Mouse (Mus musculus): Measurements from ENCODE around the gene Frmd7.

The Frmd7 gene

DNA sequence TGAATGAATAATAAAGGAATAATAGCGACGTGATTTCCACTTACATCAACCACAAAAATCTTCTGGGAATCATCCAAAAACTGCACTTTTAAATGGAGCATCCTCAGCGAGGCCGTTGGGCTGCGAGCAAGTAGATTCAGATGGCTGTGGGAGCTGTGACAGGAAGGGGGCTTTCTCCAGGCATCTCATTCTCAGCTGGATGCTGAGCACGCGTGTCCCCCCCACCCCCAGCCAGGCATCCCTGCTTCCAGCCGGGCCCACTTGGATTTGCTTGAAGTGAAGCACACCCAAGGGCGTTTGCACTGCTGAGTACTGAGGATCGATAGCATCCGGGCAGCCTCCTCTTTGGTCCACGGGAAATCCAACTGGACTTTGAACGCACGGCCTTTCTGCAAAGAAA is at the start of gene Frmd7:
Gene Frmd7, minus strand, starts transcription at position 101 of the 400 bp plus-strand sequence.
- no peak for DNase-seq (ENCODE audit: low read depth, low spot score)

GRCm38 (mm10) chrX:50991324-50991723 is 48.8 kb upstream of the Frmd7 start:
- DNase-seq (ENCODE audit: low read depth, low spot score) = no peak

- DNase-seq (ENCODE audit: low read depth, low spot score) = no peak
Measured at GRCm38 (mm10) chrX:50989940-50990339, 47.4 kb upstream of the Frmd7 start.

DNA sequence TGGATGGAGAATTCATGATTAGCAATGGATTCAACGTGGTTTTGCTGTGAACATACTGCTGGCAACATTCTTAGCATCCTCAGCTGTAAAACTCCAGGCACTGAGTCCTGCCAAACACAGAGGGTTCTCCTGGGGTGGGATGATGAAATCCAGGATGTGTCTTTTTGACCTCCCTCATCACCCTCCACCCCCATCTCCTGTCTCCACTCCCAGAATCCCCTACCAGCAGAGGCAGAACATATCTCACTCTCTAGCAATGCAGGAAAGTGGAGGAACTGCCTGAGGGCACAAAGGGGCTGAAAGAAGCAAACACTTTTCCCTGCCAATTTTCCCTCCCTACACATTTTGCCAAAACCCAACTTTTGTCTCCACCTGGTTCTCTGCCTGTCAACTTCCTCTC is 46.1 kb upstream of the Frmd7 start:
- peak; percentile 7 for DNase-seq (ENCODE audit: low read depth, low spot score)

DNA sequence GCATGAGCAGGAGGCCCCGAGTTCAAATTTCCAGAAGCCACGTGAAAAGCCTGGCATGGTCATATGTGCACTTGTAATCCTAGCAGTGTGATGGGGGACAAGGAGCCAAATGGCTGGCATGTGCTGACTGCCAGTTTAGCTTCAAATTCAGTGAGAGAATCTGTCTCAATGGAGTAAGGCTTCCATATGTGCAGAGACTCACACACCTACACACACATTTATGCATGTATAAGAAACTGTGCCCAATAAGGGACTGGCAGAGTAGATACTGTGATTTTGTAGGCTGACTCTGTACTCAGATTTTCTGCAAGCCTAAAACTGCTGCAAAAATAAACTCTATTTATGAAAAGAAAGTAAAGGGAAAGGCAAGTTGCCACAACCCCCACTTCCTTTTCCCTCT is 35.9 kb upstream of the Frmd7 start:
- DNase-seq (ENCODE audit: low read depth, low spot score) = no peak

DNA sequence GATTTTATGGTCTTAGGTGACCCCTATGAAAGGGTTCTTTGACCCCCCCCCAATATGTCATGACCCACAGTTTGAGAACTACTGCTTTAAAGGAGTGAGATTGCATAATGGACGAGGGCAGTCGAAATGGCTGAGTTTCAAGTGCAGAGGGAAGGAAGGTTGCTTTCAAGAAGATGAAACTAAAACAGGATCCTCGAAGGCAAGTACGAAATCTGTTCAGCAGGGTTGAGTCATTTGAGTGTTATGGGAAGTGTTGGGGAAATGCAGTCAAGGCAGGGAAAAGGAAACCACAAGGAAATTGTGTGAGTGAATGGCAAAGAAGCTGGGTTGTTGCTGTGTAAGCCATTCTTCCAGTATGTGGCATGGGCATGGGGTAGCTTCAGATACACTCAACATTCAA is 29.6 kb upstream of the Frmd7 start:
- DNase-seq (ENCODE audit: low read depth, low spot score) = no peak

GRCm38 (mm10) chrX:50969907-50970306 is 27.4 kb upstream of the Frmd7 start:
- no peak for DNase-seq (ENCODE audit: low read depth, low spot score)

DNA sequence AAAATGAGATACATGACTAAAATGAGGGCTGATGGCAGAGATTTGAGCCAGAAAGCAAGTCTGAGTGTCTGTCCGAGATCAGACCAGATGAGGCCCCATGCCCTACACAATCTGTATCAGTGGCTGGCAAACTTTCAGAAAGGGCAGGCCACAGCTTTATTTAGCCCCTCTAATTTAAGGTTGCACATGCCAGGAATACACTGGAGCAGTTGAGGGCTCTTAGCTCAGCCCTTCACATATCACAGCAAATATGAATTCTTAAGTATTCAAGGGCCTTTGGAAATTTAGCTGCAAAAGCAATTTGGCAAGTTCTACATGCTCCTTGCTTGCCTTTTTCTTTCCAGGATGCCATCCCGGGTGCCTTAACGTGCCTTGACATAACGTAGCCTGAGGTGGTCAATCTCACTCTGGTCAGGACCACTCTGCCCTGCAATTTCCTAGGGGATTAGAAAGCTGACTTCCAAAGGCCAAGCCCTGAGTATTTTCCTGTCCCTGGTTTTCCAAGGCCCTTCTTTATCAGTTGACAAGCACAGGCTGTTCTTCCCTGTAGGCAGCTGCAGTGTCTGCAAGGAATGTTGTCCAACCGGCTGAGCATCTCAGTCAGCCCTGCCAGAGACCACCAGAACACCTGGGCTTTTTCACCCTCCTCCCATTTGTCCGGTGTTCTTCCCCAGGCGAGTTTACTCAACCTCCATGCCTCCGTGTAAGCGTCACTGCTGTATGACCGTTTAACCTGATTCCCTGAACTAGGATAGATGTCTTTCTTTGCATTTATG is 25.8 kb upstream of the Frmd7 start:
- no peak for DNase-seq (ENCODE audit: low read depth, low spot score)

- DNase-seq (ENCODE audit: low read depth, low spot score) = no peak
Measured at GRCm38 (mm10) chrX:50965157-50965556, 22.6 kb upstream of the Frmd7 start.

- DNase-seq (ENCODE audit: low read depth, low spot score) = no peak
Measured at GRCm38 (mm10) chrX:50962955-50963354, 20.4 kb upstream of the Frmd7 start.

- peak; percentile 63 for DNase-seq (ENCODE audit: low read depth, low spot score)
Measured at GRCm38 (mm10) chrX:50948633-50949032, 6.1 kb upstream of the Frmd7 start.

DNA sequence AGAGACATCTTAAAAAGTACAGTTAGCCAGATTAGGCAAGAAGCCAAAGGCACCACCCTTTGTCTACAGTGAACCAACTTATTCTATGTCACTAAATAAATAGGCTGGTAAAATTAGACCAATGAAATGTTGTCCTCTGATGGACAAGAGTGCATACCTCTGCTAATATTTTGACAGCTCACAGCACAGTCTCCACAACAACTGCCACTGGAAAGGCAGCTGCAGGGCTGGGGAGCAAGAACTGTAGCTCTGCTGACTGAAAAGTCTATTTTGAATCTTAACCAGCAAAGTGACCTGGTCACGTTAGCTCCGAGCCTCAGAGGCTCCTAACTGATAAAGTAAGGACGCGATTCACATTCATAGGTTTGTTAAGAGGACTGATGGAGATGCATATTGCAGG is 5.6 kb upstream of the Frmd7 start:
- DNase-seq (ENCODE audit: low read depth, low spot score) = no peak

DNA sequence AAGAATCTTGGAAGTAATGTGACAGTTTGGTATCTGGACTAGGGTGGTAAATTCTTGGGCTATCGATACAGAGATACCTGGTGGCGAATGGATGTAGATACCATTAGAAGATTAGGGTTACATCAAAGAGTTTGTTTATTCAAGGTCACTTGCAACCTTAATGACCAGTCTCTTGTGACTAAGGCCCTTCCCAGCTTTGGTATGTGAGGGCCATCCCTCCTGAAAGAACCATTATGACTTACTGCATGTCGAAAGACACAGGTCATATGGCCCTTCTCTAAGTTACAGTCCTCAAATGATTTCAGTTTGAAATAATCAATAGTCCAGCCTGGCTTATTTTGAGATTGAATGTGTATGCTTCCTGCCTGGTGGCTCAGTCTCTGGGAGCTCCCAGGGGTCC is 5.4 kb downstream of the Frmd7 start:
- DNase-seq (ENCODE audit: low read depth, low spot score) = no peak

DNA sequence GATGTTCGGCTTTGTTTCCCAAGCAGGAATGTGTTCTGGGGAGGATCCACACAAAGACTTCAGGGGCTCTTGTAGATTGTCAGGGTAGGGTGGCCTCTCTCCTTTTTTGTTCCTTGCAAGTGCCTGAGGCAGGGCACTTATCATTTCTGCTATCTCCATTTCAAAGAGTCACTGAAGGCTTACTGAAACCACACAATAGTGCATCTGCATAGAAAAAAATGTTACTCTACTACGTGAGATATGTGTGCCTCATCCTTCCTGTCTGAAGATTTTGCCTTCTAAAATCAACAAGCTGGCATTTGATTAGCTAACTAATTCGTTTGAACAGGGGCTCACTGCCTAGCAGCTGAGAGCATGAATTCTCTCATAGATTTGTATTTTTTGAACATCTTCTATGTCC is 12.2 kb downstream of the Frmd7 start:
- no peak for DNase-seq (ENCODE audit: low read depth, low spot score)

GRCm38 (mm10) chrX:50926893-50927545 is 15.5 kb downstream of the Frmd7 start:
- DNase-seq (ENCODE audit: low read depth, low spot score) = no peak

GRCm38 (mm10) chrX:50924629-50925364 is 17.7 kb downstream of the Frmd7 start:
- no peak for DNase-seq (ENCODE audit: low read depth, low spot score)

GRCm38 (mm10) chrX:50918754-50919153 is 23.8 kb downstream of the Frmd7 start:
- DNase-seq (ENCODE audit: low read depth, low spot score) = no peak

DNA sequence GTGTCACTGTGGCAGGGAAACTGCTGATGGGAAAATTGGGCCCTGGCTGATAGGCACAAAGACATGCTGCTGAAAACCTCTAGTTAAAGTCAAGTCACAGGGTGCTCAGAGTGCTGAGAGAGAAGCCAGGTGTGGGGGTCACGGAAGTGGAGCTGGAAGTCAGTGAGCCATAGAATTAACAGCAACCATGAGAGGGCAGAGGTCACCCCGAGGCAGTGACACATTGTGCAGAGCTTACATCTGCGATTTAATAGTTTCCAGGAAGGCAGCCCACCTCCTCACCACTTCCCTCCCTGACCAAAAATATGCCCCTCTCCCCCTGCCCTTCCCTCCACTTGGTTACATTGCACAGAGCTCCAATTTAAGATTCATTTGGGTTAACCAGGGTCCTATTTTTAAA is 25.1 kb downstream of the Frmd7 start:
- DNase-seq (ENCODE audit: low read depth, low spot score) = no peak

DNA sequence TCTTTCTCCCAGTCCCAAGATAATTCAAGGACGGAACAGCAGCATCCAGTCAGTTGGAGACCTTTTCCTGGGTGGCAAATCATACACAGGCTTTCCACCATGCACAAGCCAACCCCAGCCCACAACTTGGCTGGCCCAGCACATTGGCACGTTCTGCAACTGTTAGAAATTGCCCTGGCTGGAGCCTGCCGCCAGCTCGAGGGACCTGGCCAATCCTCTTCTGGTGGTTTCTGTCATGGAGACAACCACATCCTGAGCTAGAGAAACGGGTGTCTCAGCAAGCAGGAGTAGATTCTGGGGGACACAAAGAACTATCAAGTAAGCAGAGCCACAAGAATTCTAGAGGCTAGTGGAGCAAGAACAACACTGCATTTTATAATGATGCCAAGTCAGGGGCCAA is 32.6 kb downstream of the Frmd7 start:
- no peak for DNase-seq (ENCODE audit: low read depth, low spot score)

- DNase-seq (ENCODE audit: low read depth, low spot score) = no peak
Measured at GRCm38 (mm10) chrX:50903497-50903896, 39.0 kb downstream of the Frmd7 start.

DNA sequence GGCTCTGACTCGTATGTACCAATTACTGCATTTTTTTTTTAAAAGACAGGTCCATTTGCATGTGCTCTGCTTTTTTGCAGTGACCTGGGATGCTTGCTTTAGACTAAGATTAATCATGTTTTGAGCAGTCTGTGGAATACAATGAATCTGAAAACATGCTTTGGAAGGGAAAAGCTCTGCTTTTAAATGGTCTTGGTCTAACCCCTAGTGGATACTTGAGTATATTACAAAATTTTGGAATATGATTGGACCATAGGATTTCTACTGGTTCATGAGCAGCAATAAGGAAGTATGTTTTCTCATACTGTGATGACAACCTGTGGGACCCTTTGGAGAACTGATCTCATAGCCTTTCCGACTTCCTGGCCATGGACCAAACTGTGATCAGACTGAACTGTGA is 54.5 kb downstream of the Frmd7 start:
- no peak for DNase-seq (ENCODE audit: low read depth, low spot score)

DNA sequence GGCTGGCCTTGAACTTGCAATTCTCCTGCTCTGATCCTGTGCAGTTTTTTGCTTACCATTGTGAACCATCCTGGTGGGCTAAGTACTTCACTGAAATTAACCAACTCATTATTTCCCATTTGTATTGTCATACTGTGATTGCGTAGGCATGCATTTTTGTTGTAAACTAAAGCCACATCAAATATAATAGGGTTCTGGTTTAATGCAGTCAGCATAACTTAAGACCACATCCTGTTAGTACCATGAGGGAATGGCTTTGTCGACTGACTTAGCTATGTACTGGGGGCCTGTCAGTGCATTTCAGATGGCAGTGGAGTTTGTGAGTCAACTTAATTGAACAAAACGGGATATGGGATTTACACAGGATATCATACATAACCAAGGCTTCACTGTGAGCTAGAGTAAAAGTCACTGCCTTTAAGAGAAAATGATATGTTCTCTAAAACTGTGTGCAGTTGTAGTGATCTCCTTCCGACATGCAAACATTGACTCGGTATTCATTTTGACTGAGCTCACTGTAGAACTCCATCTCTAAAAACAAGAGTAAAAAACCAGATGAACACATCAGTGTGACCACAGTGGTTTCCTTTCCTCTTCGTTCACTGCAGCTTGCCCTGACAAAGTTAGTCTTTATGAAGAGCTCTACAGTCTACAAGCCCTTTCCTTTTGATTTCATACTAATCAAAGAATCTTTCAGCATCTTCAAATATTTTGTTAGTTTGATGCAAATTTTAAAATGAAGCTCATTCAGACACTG is 68.1 kb downstream of the Frmd7 start:
- no peak for DNase-seq (ENCODE audit: low read depth, low spot score)

All from skeletal muscle tissue, adult 2 months (tissue).